Mouse (Mus musculus) frontal cortex, postnatal 14 days (tissue): Measurements from ENCODE around the gene Abcg5.

Source experiments
- DNase-seq, 2 experiments: peaks; one replicate each; pipeline ENCODE4 v3.0.0; 2022; ENCODE audit warnings: low spot score in 2 of 2

Gene Abcg5

GRCm38 (mm10) chr17:84685286-84685685 lies 2.5 kb upstream of the Abcg5 start:
- DNase-seq: no peak

GRCm38 (mm10) chr17:84684284-84684683 lies 1.5 kb upstream of the Abcg5 start:
- no peak for DNase-seq

- no peak for DNase-seq
These were observed 1.1 kb downstream of the Abcg5 start for GRCm38 (mm10) chr17:84681670-84682069.

- DNase-seq: no peak
These were observed 5.2 kb downstream of the Abcg5 start for GRCm38 (mm10) chr17:84677595-84677994.

GRCm38 (mm10) chr17:84675951-84676366 lies 6.9 kb downstream of the Abcg5 start, which contains the start of gene Abcg8:
TSS of gene Abcg8 (plus strand) at chr17:84676302.
- no peak for DNase-seq

- no peak for DNase-seq
These were observed 7.6 kb downstream of the Abcg5 start for GRCm38 (mm10) chr17:84675204-84675603.

GRCm38 (mm10) chr17:84674048-84674447 lies 8.8 kb downstream of the Abcg5 start:
- DNase-seq: no peak

GRCm38 (mm10) chr17:84672376-84673369 lies 10.1 kb downstream of the Abcg5 start:
- no peak for DNase-seq

- DNase-seq: no peak
These were observed 15.0 kb downstream of the Abcg5 start for GRCm38 (mm10) chr17:84667848-84668247.

GRCm38 (mm10) chr17:84665691-84666090 lies 17.1 kb downstream of the Abcg5 start:
- DNase-seq: no peak

- no peak for DNase-seq
These were observed 17.8 kb downstream of the Abcg5 start for GRCm38 (mm10) chr17:84665053-84665452.

GRCm38 (mm10) chr17:84658951-84659350 lies 23.9 kb downstream of the Abcg5 start:
- DNase-seq: no peak

- no peak for DNase-seq
These were observed 24.6 kb downstream of the Abcg5 start for GRCm38 (mm10) chr17:84658195-84658594.

- no peak for DNase-seq
These were observed 25.0 kb downstream of the Abcg5 start for GRCm38 (mm10) chr17:84657782-84658181.

GRCm38 (mm10) chr17:84657422-84657732 lies 25.4 kb downstream of the Abcg5 start:
- DNase-seq: no peak

- no peak for DNase-seq
These were observed 26.0 kb downstream of the Abcg5 start for GRCm38 (mm10) chr17:84656653-84657421.

GRCm38 (mm10) chr17:84656205-84656604 lies 26.6 kb downstream of the Abcg5 start:
- DNase-seq: no peak

GRCm38 (mm10) chr17:84653544-84653943 lies 29.3 kb downstream of the Abcg5 start:
- no peak for DNase-seq

GRCm38 (mm10) chr17:84650302-84651017 lies 32.4 kb downstream of the Abcg5 start:
- no peak for DNase-seq

- no peak for DNase-seq
These were observed 35.2 kb downstream of the Abcg5 start for GRCm38 (mm10) chr17:84647630-84648029.

GRCm38 (mm10) chr17:84646477-84646876 lies 36.3 kb downstream of the Abcg5 start:
- no peak for DNase-seq

- no peak for DNase-seq
These were observed 36.9 kb downstream of the Abcg5 start for GRCm38 (mm10) chr17:84645894-84646293.
